In the genomic region with DNA sequence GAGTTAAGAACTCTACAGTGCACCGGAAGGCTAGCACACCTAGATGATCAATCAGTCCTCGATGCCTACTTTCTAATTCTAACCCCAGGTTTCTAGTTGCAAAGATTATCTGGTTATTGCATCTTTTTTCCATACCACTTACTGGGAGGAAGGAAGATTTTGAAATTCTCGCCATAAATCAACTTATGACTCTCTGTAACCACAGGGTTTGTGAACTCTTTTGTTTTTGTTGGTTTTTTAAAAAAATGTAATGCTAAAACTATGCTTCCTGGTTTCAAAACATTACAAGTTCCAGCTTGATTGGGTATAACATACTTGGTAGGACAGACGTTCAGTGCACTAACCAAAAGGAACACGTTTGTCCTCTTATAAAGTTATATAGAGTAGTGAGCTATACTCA, we compare ENCODE assay signal across 8 mouse cellular contexts. TPM values are rescaled to one million over a fixed set of nuclear protein-coding genes. Genes with fewer than 3 reads are reported as not detected.
DNase-seq lines count a peak whose midpoint lies in the region; ATAC-seq and TF ChIP-seq lines count a peak whose summit lies in the region.

No protein-coding gene starts in this region.

- peaks cover 0 to 17% of the 10 kb centered on the region in 2 experiments; a peak in 1 of 4 replicates for H3K4me1 ChIP-seq in heart, embryonic 14.5 days (ENCODE audit: control insufficient read depth in 2 of 2, insufficient read depth in 2 of 2, low read length in 2 of 2)
- peaks cover 2% of the 10 kb centered on the region; the same call in 1 of the 2 replicates for H3K4me1 ChIP-seq in embryonic fibroblast, embryonic 13.5 days (ENCODE audit: control insufficient read depth, insufficient read depth, low read length)
- H3K4me1 ChIP-seq in liver, embryonic 12.5 days, result peaks cover 23% of the 10 kb centered on the region

- no peaks in the 10 kb centered on the region for H3K36me3 ChIP-seq in heart, embryonic 14.5 days (ENCODE audit: control insufficient read depth, insufficient read depth, low read length)
- no peaks in the 10 kb centered on the region for H3K36me3 ChIP-seq in liver, embryonic 12.5 days

- peak overlapping the region; percentile 82 for H3K4me2 ChIP-seq in heart, embryonic 14.5 days (ENCODE audit: low read length)
- peak overlapping the region; percentile 97 for H3K4me2 ChIP-seq in liver, embryonic 12.5 days

- peak overlapping the region; percentile 79 for H3K9ac ChIP-seq in heart, embryonic 14.5 days (ENCODE audit: low read length)
- peak overlapping the region; percentile 75; the same call in 1 of the 2 replicates for H3K9ac ChIP-seq in liver, embryonic 12.5 days

- no peak for TF ChIP-seq CTCF in embryonic fibroblast, embryonic 13.5 days (IDR thresholded peaks at IDR 0.05; ENCODE audit: borderline replicate concordance, insufficient read depth, low read length)

- H3K4me3 ChIP-seq in heart, embryonic 14.5 days (ENCODE audit: control insufficient read depth in 1 of 2, insufficient read depth in 1 of 2, low read depth in 1 of 2, low read length in 2 of 2), result peak overlapping the region in 1 of 2 experiments; percentile 69; a peak in 2 of 4 replicates
- peak overlapping the region; percentile 59 for H3K4me3 ChIP-seq in embryonic fibroblast, embryonic 13.5 days (ENCODE audit: insufficient read depth, low read length)
- peak overlapping the region; percentile 68 for H3K4me3 ChIP-seq in liver, embryonic 12.5 days

- no peaks in the 10 kb centered on the region for H3K27me3 ChIP-seq in heart, embryonic 14.5 days (ENCODE audit: control insufficient read depth, insufficient read depth, low read length)
- H3K27me3 ChIP-seq in liver, embryonic 12.5 days (replicated peaks), result no peaks in the 10 kb centered on the region

- no peak overlapping the region for H3K27ac ChIP-seq in heart, embryonic 14.5 days (replicated peaks in 1 of 2; ENCODE audit: control insufficient read depth in 1 of 2, insufficient read depth in 1 of 2, low read depth in 2 of 2, low read length in 2 of 2)
- peak overlapping the region; percentile 53 for H3K27ac ChIP-seq in embryonic fibroblast, embryonic 13.5 days (ENCODE audit: insufficient read depth, low read length)
- H3K27ac ChIP-seq in liver, embryonic 12.5 days, result no peak overlapping the region

- DNase-seq in heart, adult 8-10 months (ENCODE audit: low spot score), result no peak
- peak; percentile 15 for DNase-seq in A20 (ENCODE audit: low read depth, low spot score)
- no peak for DNase-seq in layer of hippocampus, postnatal 14 days (ENCODE audit: low spot score in 2 of 2)
- DNase-seq in embryo, embryonic 11 days, result no peak
- no peak for DNase-seq in gastrocnemius, adult 18-20 months (ENCODE audit: low spot score)

- H3K9me3 ChIP-seq in heart, embryonic 14.5 days (ENCODE audit: control insufficient read depth, low read length), result no peaks in the 10 kb centered on the region
- H3K9me3 ChIP-seq in liver, embryonic 12.5 days (replicated peaks), result no peaks in the 10 kb centered on the region

- no peak for TF ChIP-seq POLR2A in embryonic fibroblast, embryonic 13.5 days (IDR thresholded peaks at IDR 0.05; ENCODE audit: low read depth, low read length)

- WGBS in heart, embryonic 14.5 days, result 43% methylated on average over 5 of the region's 5 CpGs
- 42% methylated on average over 5 of the region's 5 CpGs for WGBS in liver, embryonic 12.5 days (ENCODE audit: insufficient replicate concordance)

- ATAC-seq in heart, embryonic 14.5 days (ENCODE audit: insufficient number of reproducible peaks, insufficient read depth, low FRiP score, low read depth), result no peak
- ATAC-seq in liver, embryonic 12.5 days, result no peak

RNA-seq across cellular contexts. Expression of a gene that starts 1.7 kb away (rescaled TPM):
- 60.2 and 63.4 TPM in 2 replicates for polyA plus RNA-seq in heart, embryonic 14.5 days (2014; fragmentation: Nextera tagmentation; extraction: Ambion mirVana)
- 100 to 1,000 TPM; 110 to 132 (median 122) TPM for total RNA-seq in heart, adult 8-10 months (2022)
- 136 and 175 TPM in 2 replicates for polyA plus RNA-seq in embryonic fibroblast, embryonic 13.5 days (2011; ENCODE audit: insufficient read length, low read depth, missing spikeins)
- polyA plus RNA-seq in liver, embryonic 12.5 days (2016; fragmentation: Nextera tagmentation; extraction: Ambion mirVana), result 38.6 and 39.3 TPM in 2 replicates
- 1 to 10 TPM; 6.2 to 6.5 TPM for total RNA-seq in layer of hippocampus, postnatal 14 days (2021)
- total RNA-seq in gastrocnemius, adult 18-20 months (2021), result 100 to 1,000 TPM; 107 to 108 TPM

Comparison
In these comparisons a context has a peak if more than half of its experiments do, and no peak if none do; other contexts are left out.
1. RNA of a gene that starts 1.7 kb away (total RNA-seq): 110 to 132 TPM in heart, adult 8-10 months and 107 to 108 TPM in gastrocnemius, adult 18-20 months; 6.2 to 6.5 TPM in layer of hippocampus, postnatal 14 days; every median in the first group is over 10 times any median in the second.